Mouse (Mus musculus) erythroblast, embryonic 14.5 days (primary cell): ENCODE results near the gene Mkln1.

ENCODE experiments used
- GATA1 ChIP-seq: IDR thresholded peaks from 2 replicates; pipeline ENCODE4 v1.6.1; 2012; ENCODE audit warnings: low read length, inconsistent platforms, mixed read lengths
- TAL1 ChIP-seq: IDR thresholded peaks from 3 replicates; pipeline ENCODE4 v1.6.1; 2012; ENCODE audit warnings: low read length, inconsistent platforms, mixed read lengths

DNA sequence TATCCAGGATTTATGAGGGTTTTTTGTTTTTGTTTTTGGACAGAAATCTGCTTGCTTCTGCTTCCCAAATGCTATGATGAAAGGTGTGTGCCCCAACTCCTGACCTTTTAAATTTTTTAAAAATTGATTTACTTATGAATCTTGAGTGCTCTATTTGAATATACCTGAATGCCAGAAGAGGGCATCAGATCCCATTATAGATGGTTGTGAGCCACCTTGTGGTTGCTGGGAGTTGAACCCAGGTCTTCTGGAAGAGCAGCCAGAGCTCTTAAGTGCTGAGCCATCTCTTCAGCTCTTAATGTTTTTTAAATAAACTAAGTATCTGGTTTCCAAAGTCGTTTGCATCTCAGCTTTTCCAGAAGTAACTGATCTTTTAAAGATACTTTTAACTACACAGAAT, 30.0 kb upstream of the Mkln1 start:
- TF ChIP-seq GATA1: no peak
- TF ChIP-seq TAL1: no peak
